In genomic region chr9:45179282-45179681, GRCm38 (mm10) we compare ENCODE assay signal across 13 mouse cellular contexts. TPM values are rescaled to one million over a fixed set of nuclear protein-coding genes. Genes with fewer than 3 reads are reported as not detected.
"Had no signal": no experiment of that assay in that cellular context is flagged by ENCODE, and none has a peak within 500 bp of the region (broad histone marks: within the 10 kb centered on the region; RNA-seq: fewer than 3 reads in every experiment).

No protein-coding gene starts in this region.

- DNase-seq: kidney, adult 18-20 months; kidney, postnatal 25 days; liver; lung, adult 18-20 months; retina, postnatal 1 day; right cerebral cortex, postnatal 4 days had no signal

- ATAC-seq: midbrain, embryonic 15.5 days had no signal

- H3K27ac ChIP-seq: limb, embryonic 12.5 days; liver, embryonic 14.5 days; midbrain, embryonic 15.5 days; neural tube, embryonic 13.5 days; stomach, postnatal 0 days had no signal

- H3K4me3 ChIP-seq: limb, embryonic 12.5 days; megakaryocyte, embryonic 14.5 days; midbrain, embryonic 15.5 days; neural tube, embryonic 13.5 days had no signal

RNA-seq across cellular contexts. Expression of gene Tmprss4, which starts 24.6 kb away (rescaled TPM):
- total RNA-seq: layer of hippocampus, postnatal 10 days had no signal
